Mouse (Mus musculus): Measurements from ENCODE around the gene Cyp2t4. TPM values are rescaled to one million over a fixed set of nuclear protein-coding genes. Genes with fewer than 3 reads are reported as not detected.

The Cyp2t4 gene
- total and polyA plus RNA-seq, 3 experiments, result 0.28 TPM; not detected in 2

- Histone ChIP-seq H3K9ac (ENCODE audit: control insufficient read depth, low read depth, low read length, poor library complexity, severe bottlenecking) (no peak overlapping the region), H3K4me1 (ENCODE audit: control insufficient read depth in 1 of 2, insufficient read depth in 2 of 2, low read length in 2 of 2) (peaks cover 7 to 10% of the 10 kb centered on the region in 2 experiments; a peak in 3 of 4 replicates), H3K27me3 (ENCODE audit: control insufficient read depth in 1 of 2, insufficient read depth in 2 of 2, low read length in 2 of 2) (no peaks in the 10 kb centered on the region), H3K4me3 (ENCODE audit: control insufficient read depth in 1 of 2, insufficient read depth in 1 of 2, low read depth in 2 of 2, low read length in 2 of 2) (no peak overlapping the region), H3K36me3 (ENCODE audit: control insufficient read depth in 1 of 2, insufficient read depth in 2 of 2, low read length in 2 of 2) (peaks cover 0 to 3% of the 10 kb centered on the region in 2 experiments; a peak in 1 of 4 replicates), H3K9me3 (replicated peaks; ENCODE audit: insufficient read depth, low read length) (no peaks in the 10 kb centered on the region), H3K27ac (ENCODE audit: control insufficient read depth, low read depth, low read length) (peak overlapping the region; percentile 96; the same call in 1 of the 2 replicates), H3K79me2 (ENCODE audit: control insufficient read depth, insufficient read depth, low read length, poor library complexity) (peaks cover 10% of the 10 kb centered on the region)
- TF ChIP-seq GABPA (IDR thresholded peaks at IDR 0.05; ENCODE audit: low read depth, low read length) (no peak), SMC3 (IDR thresholded peaks at IDR 0.05; ENCODE audit: low read depth, low read length) (no peak), ELF1 (IDR thresholded peaks at IDR 0.05; ENCODE audit: low read depth, low read length) (no peak), MEF2A (IDR thresholded peaks at IDR 0.05; ENCODE audit: extremely low read depth, insufficient replicate concordance, low read depth, low read length, poor library complexity, severe bottlenecking) (no peak), E2F4 (IDR thresholded peaks at IDR 0.05; ENCODE audit: borderline replicate concordance, low read depth, low read length) (no peak), POLR2AphosphoS5 (IDR thresholded peaks at IDR 0.05; ENCODE audit: borderline replicate concordance, low read depth, low read length) (no peak), TCF12 (IDR thresholded peaks at IDR 0.05; ENCODE audit: low read depth, low read length) (no peak), USF1 (IDR thresholded peaks at IDR 0.05; ENCODE audit: low read depth, low read length) (no peak)
- no peak for DNase-seq (ENCODE audit: low read depth, low spot score)
Measured at GRCm38 (mm10) chr7:27168371-27168770, 14.9 kb downstream of the Cyp2t4 start.

- no peaks in the 10 kb centered on the region for H3K27me3 ChIP-seq (ENCODE audit: control insufficient read depth in 1 of 2, insufficient read depth in 2 of 2, low read length in 2 of 2)
- no peaks in the 10 kb centered on the region for H3K9me3 ChIP-seq (replicated peaks; ENCODE audit: insufficient read depth, low read length)
- H3K27ac ChIP-seq (ENCODE audit: control insufficient read depth, low read depth, low read length), result no peak overlapping the region
- no peak for DNase-seq (ENCODE audit: low read depth, low spot score)
- peaks cover 4% of the 10 kb centered on the region for H3K79me2 ChIP-seq (ENCODE audit: control insufficient read depth, insufficient read depth, low read length, poor library complexity)
- TF ChIP-seq MXI1 (IDR thresholded peaks at IDR 0.05; ENCODE audit: low read depth, low read length) (no peak), MYB (IDR thresholded peaks at IDR 0.05; ENCODE audit: low read depth, low read length) (no peak), SIN3A (IDR thresholded peaks at IDR 0.05; ENCODE audit: low read length) (no peak), UBTF (IDR thresholded peaks at IDR 0.05; ENCODE audit: borderline replicate concordance, insufficient read depth, low read depth, low read length) (no peak), MAFK (IDR thresholded peaks at IDR 0.05; ENCODE audit: borderline replicate concordance, low read depth, low read length) (no peak), MEF2A (IDR thresholded peaks at IDR 0.05; ENCODE audit: extremely low read depth, insufficient replicate concordance, low read depth, low read length, poor library complexity, severe bottlenecking) (no peak), ZKSCAN1 (IDR thresholded peaks at IDR 0.05; ENCODE audit: low read depth, low read length) (no peak), NRF1 (IDR thresholded peaks at IDR 0.05; ENCODE audit: insufficient read depth, low read depth, low read length, poor library complexity, severe bottlenecking) (no peak), RAD21 (IDR thresholded peaks at IDR 0.05; ENCODE audit: low read depth, low read length) (no peak), GABPA (IDR thresholded peaks at IDR 0.05; ENCODE audit: low read depth, low read length) (no peak), ELF1 (IDR thresholded peaks at IDR 0.05; ENCODE audit: low read depth, low read length) (no peak)
- peaks cover 7 to 10% of the 10 kb centered on the region in 2 experiments; a peak in 3 of 4 replicates for H3K4me1 ChIP-seq (ENCODE audit: control insufficient read depth in 1 of 2, insufficient read depth in 2 of 2, low read length in 2 of 2)
- no peak overlapping the region for H3K4me3 ChIP-seq (ENCODE audit: control insufficient read depth in 1 of 2, insufficient read depth in 1 of 2, low read depth in 2 of 2, low read length in 2 of 2)
- 0 out of 4 replicates have a peak, but pooled peaks cover 0 to 2% of the 10 kb centered on the region in 2 experiments for H3K36me3 ChIP-seq (ENCODE audit: control insufficient read depth in 1 of 2, insufficient read depth in 2 of 2, low read length in 2 of 2)
- no peak overlapping the region for H3K9ac ChIP-seq (ENCODE audit: control insufficient read depth, low read depth, low read length, poor library complexity, severe bottlenecking)
Measured at GRCm38 (mm10) chr7:27170981-27171380, 17.5 kb downstream of the Cyp2t4 start.
